Mouse (Mus musculus) heart, embryonic 14.5 days (tissue): Measurements from ENCODE around the gene Ccl12. TPM values are rescaled to one million over a fixed set of nuclear protein-coding genes. Genes with fewer than 3 reads are reported as not detected.

ENCODE experiments used
- ATAC-seq: fragments of 200-750 bp; cut with Nextera tagmentation; 2 replicates; pipeline ENCODE4 v1.8.0; 2017; ENCODE audit warnings: low read depth, moderate TSS enrichment; ENCODE audit not compliant: insufficient number of reproducible peaks, insufficient read depth, low FRiP score
- H3K27ac ChIP-seq, 2 experiments: fragments of 200-500 bp in 1 of 2; fragments of 300-500 bp in 1 of 2; sonication (generic) in 1 of 2; replicated peaks in 1 of 2; 2 replicates each; pipeline ENCODE4 v1.5.1; 2012 to 2014; ENCODE audit warnings: low read depth in 2 of 2, low read length in 2 of 2, control low read depth in 1 of 2, mild to moderate bottlenecking in 1 of 2, mixed read lengths in 1 of 2; ENCODE audit not compliant: control insufficient read depth in 1 of 2, insufficient read depth in 1 of 2
- H3K27me3 ChIP-seq: fragments of 300-500 bp; sonication (generic); 2 replicates; pipeline ENCODE4 v1.6.1; 2014; ENCODE audit warnings: mild to moderate bottlenecking, low read length, control low read depth; ENCODE audit not compliant: control insufficient read depth, insufficient read depth
- H3K36me3 ChIP-seq: fragments of 300-500 bp; sonication (generic); 2 replicates; pipeline ENCODE4 v1.6.1; 2014; ENCODE audit warnings: mild to moderate bottlenecking, control low read depth, low read length, mixed read lengths; ENCODE audit not compliant: control insufficient read depth, insufficient read depth
- H3K4me1 ChIP-seq, 2 experiments: fragments of 200-500 bp in 1 of 2; fragments of 300-500 bp in 1 of 2; sonication (generic) in 1 of 2; 2 replicates each; pipeline ENCODE4 v1.6.1; 2012 to 2014; ENCODE audit warnings: low read length in 2 of 2, control low read depth in 1 of 2, mixed read lengths in 1 of 2; ENCODE audit not compliant: control insufficient read depth in 2 of 2, insufficient read depth in 2 of 2
- H3K4me2 ChIP-seq: fragments of 300-500 bp; sonication (generic); 2 replicates; pipeline ENCODE4 v1.6.1; 2014; ENCODE audit warnings: mild to moderate bottlenecking, low read length
- H3K4me3 ChIP-seq, 2 experiments: fragments of 200-500 bp in 1 of 2; fragments of 300-500 bp in 1 of 2; sonication (generic) in 1 of 2; 2 replicates each; pipeline ENCODE4 v1.5.1; 2012 to 2014; ENCODE audit warnings: low read length in 2 of 2, mild to moderate bottlenecking in 2 of 2, control low read depth in 1 of 2, low read depth in 1 of 2, moderate library complexity in 1 of 2; ENCODE audit not compliant: control insufficient read depth in 1 of 2, insufficient read depth in 1 of 2
- H3K9ac ChIP-seq: fragments of 300-500 bp; sonication (generic); 2 replicates; pipeline ENCODE4 v1.6.1; 2014; ENCODE audit warnings: mild to moderate bottlenecking, low read length
- H3K9me3 ChIP-seq: fragments of 300-500 bp; sonication (generic); 2 replicates; pipeline ENCODE4 v1.6.1; 2016; ENCODE audit warnings: low read length, control low read depth; ENCODE audit not compliant: control insufficient read depth
- WGBS: fragments of 180-500 bp; shearing (Covaris S2); extraction: QIAGEN DNeasy Blood & Tissue Kit; methylation state at CpG from one replicate; pipeline ENCODE4 v1.1.7; 2014; 5-methylcytosine and 5-hydroxymethylcytosine counted together
- polyA plus RNA-seq: library from polyadenylated mRNA; unstranded; fragments of >200 nt; fragmentation: Nextera tagmentation; extraction: Ambion mirVana; gene quantifications from 2 replicates; pipeline ENCODE4 v1.2.1, GENCODE M21; 2014

Ccl12 gene
- polyA plus RNA-seq, 1 experiment from 2014 or later = 1.9 TPM

DNA sequence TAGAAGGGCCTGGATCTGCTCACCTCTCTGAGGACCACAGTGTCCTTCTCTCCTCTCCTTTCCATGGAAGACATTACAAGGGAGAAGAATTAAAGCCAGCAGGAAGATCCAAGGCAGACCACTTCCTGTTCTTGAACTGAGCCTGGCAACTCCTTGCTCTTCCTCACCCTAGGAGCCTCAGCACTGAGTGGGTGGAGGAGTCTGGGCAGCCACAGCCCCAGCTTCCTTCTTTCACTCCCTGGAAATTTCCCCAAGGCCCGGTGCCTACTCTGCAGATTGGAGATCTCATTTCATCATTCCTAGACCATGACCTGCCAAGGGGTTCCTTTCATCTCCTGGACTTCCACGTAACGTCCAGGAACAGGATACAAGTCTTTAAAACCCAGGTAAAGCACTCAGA is 28.7 kb upstream of the Ccl12 start:
- no peak overlapping the region for H3K9ac ChIP-seq
- 0 out of 2 replicates have a peak, but pooled peaks cover 2% of the 10 kb centered on the region for H3K9me3 ChIP-seq
- H3K4me2 ChIP-seq = no peak overlapping the region
- no peak overlapping the region for H3K4me3 ChIP-seq
- no peaks in the 10 kb centered on the region for H3K36me3 ChIP-seq
- WGBS = 66% methylated on average over 3 of the region's 3 CpGs
- no peak for ATAC-seq
- H3K27ac ChIP-seq = no peak overlapping the region
- no peaks in the 10 kb centered on the region for H3K4me1 ChIP-seq
- H3K27me3 ChIP-seq = no peaks in the 10 kb centered on the region

DNA sequence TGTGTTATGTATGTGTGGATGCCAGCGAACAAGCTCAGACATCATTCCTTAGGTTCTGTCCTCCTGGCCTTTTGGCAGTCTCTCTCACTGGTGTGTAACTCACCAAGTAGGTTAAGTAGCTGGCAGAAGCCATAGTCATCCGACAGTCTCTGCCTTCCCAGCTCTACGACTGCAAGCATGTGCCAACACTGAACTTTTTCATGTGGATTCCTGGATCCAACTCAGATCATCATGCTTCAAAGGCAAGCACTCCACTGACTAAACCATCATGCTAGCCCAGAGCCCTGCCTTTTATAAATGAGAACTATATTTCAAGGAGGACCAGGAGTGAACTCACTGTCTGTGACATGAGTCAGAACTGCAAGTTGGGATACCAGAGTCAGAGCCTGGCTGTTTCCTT is 28.0 kb upstream of the Ccl12 start:
- no peak for ATAC-seq
- Histone ChIP-seq H3K36me3 (no peaks in the 10 kb centered on the region), H3K9ac (no peak overlapping the region), H3K4me1 (no peaks in the 10 kb centered on the region), H3K4me2 (no peak overlapping the region), H3K27ac (no peak overlapping the region), H3K4me3 (no peak overlapping the region), H3K27me3 (no peaks in the 10 kb centered on the region), H3K9me3 (0 out of 2 replicates have a peak, but pooled peaks cover 2% of the 10 kb centered on the region)
- 80% methylated on average over 3 of the region's 3 CpGs for WGBS

DNA sequence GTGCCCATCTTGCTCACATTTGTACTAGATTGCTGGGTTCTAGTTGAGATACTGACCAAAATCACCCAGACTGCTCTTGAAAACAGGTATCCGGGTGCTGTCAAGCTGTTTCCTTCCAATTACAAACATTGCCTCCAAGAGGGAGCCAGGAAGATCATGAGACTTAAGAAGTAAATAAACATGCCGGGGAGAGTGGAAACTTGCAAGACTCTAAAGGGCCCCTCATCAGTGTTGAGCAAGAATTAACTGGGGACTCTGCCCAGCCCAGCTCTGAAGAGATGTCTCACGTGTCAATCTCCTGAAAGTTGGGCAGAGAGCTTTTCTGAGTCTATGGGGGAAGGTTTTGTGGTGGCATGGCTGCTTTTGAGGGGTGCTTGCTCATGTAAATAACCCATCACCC is 24.6 kb upstream of the Ccl12 start:
- Histone ChIP-seq H3K9me3 (0 out of 2 replicates have a peak, but pooled peaks cover 2% of the 10 kb centered on the region), H3K27ac (no peak overlapping the region), H3K27me3 (no peaks in the 10 kb centered on the region), H3K4me1 (no peaks in the 10 kb centered on the region), H3K4me2 (no peak overlapping the region), H3K36me3 (no peaks in the 10 kb centered on the region), H3K9ac (no peak overlapping the region), H3K4me3 (no peak overlapping the region)
- WGBS = 63% methylated on average over 3 of the region's 3 CpGs
- no peak for ATAC-seq

DNA sequence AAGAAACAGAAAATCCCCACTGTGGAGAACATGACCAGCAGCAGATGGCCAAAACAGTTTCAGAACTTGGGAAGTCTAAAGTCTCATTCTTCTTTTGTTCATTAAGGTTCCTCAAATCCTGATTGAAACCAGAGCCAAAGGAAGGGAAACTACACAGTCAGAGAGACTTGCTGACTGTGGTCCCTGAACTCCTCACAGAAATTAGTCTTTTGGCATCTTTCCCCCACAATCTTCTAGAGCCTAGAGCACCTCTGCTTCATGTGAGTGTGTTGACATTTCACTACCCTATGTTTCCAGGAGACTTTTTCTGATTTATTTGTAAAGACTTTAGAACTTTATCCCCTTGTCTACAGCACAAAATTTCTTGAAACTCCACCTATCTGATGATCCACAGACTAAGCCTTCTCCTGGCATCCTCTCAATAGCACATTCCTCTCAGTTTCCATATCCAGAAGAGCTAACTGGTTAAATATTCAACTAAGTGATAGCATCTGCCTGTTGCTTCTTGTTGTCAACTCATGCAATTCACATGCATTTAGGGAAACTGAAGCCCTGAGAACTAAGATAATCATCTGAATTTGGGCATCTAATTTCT is 23.4 kb upstream of the Ccl12 start:
- Histone ChIP-seq H3K4me2 (no peak overlapping the region), H3K27ac (no peak overlapping the region), H3K4me3 (no peak overlapping the region), H3K4me1 (no peaks in the 10 kb centered on the region), H3K9ac (no peak overlapping the region), H3K27me3 (no peaks in the 10 kb centered on the region), H3K9me3 (0 out of 2 replicates have a peak, but pooled peaks cover 2% of the 10 kb centered on the region), H3K36me3 (no peaks in the 10 kb centered on the region)
- no peak for ATAC-seq

DNA sequence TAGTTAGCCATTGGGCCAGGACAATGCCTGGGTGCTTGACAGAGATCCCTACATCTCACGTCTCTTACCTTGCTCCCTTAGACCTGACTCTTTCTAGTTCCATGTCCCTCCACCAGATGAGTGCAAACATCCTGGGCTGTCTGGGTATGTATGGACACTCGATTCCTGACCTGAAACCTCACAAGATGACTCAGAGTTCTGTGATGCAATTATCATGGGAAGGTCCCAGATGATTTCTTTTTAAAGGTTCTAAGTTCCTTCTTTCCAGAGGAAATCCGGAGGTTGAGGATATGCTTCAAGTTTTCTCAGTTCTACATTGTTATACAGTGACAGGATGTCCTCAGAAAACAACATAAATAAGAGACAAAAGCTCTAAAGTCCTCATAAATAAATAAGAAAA is 20.8 kb upstream of the Ccl12 start:
- H3K9ac ChIP-seq = no peak overlapping the region
- no peaks in the 10 kb centered on the region for H3K27me3 ChIP-seq
- no peaks in the 10 kb centered on the region for H3K4me1 ChIP-seq
- 60% methylated on average over 3 of the region's 3 CpGs for WGBS
- no peak for ATAC-seq
- H3K4me3 ChIP-seq = no peak overlapping the region
- no peaks in the 10 kb centered on the region for H3K36me3 ChIP-seq
- no peak overlapping the region for H3K4me2 ChIP-seq
- H3K9me3 ChIP-seq = no peaks in the 10 kb centered on the region
- H3K27ac ChIP-seq = no peak overlapping the region

DNA sequence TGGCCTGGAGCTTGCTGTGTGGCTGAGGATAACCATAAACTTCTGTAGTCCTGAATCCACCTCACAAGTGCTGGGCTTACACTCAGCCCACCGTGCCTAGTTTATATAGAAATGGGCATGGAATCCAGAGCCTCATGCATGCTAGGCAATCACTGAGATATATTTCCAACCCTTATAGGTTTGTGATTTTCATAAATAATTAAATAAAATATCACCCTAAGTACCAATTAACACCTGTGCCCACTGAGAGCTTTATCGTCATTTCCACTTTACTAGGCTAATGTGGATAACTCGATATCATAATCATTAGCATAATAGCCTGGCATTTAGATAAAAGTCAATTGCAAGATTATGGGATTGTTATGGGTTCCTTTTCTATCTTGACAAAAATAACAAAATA is 17.3 kb upstream of the Ccl12 start:
- no peaks in the 10 kb centered on the region for H3K36me3 ChIP-seq
- no peak overlapping the region for H3K4me2 ChIP-seq
- WGBS = 85% methylated on average over 3 of the region's 3 CpGs
- H3K4me3 ChIP-seq = no peak overlapping the region
- H3K27ac ChIP-seq = no peak overlapping the region
- no peaks in the 10 kb centered on the region for H3K9me3 ChIP-seq
- H3K9ac ChIP-seq = no peak overlapping the region
- no peaks in the 10 kb centered on the region for H3K4me1 ChIP-seq
- H3K27me3 ChIP-seq = no peaks in the 10 kb centered on the region
- no peak for ATAC-seq

DNA sequence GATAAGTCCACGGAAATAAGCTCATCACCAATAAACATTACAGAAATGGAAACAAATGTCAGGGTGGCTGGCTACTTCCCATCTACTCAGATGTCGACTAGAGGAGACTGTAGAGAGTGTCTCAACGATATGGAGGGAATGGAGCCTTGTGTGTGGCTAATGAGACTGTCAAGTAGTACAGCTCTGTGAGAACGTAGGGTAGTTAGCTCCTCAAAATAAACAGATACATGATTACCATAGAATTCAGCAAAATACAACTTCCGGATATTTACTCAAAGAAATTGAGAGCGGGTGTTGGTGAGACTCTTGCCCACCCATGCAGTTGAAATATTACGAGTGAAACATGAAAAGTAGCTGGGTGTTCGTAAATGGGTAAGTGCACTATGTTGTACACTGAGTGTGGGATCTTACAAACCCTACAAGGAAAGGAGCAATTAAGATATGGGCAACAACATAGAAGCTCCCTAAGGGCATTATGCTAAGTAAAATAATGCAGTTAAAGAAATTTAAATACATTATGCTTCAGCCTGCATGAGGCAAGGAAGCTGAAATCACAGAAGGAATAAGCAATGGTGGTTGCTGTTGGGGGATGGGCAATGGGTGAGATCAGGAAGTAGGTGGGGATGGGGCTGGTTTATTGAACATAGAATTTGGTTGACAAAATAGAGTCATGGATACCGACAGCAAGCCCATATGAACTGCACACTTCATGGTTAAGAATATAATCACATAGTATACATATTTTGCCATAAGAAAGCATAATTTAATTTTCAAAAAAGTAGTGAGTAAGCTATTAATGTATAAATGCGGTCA is 1.9 kb upstream of the Ccl12 start:
- H3K27ac ChIP-seq = no peak overlapping the region
- ATAC-seq = no peak

More for the DNA sequence above, 1.9 kb upstream of the Ccl12 start:
- no peak overlapping the region for H3K4me3 ChIP-seq
- WGBS = 73% methylated on average over 10 of the region's 10 CpGs
- no peaks in the 10 kb centered on the region for H3K4me1 ChIP-seq
- H3K27me3 ChIP-seq = no peaks in the 10 kb centered on the region
- H3K4me2 ChIP-seq = no peak overlapping the region
- H3K36me3 ChIP-seq = no peaks in the 10 kb centered on the region
- H3K9me3 ChIP-seq = no peaks in the 10 kb centered on the region
- no peak overlapping the region for H3K9ac ChIP-seq
